Mouse (Mus musculus): ENCODE results near the gene Sstr4. TPM values are rescaled to one million over a fixed set of nuclear protein-coding genes. Genes with fewer than 3 reads are reported as not detected.

Sstr4 gene
- polyA plus RNA-seq, 1 experiment, result not detected

DNA sequence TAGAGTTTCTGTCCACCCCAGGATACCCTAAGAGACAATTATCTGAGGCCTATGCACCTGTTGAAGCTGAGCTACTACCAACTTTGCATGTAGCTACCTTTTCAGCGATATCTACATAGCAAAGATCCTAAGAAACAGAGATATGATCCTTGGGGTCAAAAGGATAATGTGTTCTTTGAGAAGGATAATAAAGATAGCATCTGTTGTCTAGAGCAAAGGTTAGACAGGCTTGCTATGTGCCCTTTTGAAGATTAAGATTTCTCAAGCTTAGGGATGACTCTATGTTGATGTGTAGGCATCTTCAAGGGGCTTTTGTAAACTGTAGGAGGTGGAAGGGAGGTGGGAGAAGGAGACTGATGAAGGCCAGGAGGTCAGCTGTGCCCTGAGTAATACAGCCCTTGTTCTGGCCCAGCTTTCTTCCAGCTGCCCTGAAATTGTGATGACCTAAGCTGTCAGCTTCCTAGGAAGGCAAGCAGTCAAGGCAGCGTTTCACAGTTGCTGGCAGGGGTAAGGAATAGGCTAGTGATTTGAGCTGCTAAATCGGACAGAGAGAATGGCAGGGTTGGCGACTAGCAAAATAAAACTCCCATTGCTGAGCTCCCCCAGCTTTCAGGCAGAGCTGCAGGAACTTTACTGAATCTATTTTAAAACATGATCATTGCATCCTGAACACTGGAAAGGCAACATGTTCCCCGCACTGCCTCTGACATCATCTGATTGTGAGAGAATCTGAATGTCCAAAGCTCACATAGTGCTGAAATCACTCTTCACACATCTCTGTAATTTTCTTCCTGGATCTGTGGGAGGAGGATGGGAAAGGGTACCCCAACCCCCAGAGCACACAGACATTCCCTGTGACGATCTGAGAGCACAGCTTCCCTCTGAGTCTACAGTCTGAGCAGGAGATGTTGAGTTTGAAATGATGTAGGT lies 7.2 kb upstream of the Sstr4 start:
- Histone ChIP-seq H3ac (ENCODE audit: control insufficient read depth, insufficient read length, low read depth) (no peak overlapping the region), H3K79me3 (ENCODE audit: low read depth) (no peaks in the 10 kb centered on the region), H3K27me3 (ENCODE audit: control insufficient read depth, insufficient read depth, insufficient read length) (no peaks in the 10 kb centered on the region), H3K36me3 (ENCODE audit: control insufficient read depth, insufficient read depth) (no peaks in the 10 kb centered on the region), H3K79me2 (ENCODE audit: control insufficient read depth, insufficient read depth) (no peaks in the 10 kb centered on the region), H3K4me3 (ENCODE audit: insufficient read depth, poor library complexity, severe bottlenecking) (no peak overlapping the region)
- TF ChIP-seq MAX (IDR thresholded peaks at IDR 0.05) (no peak), CTCF (IDR thresholded peaks at IDR 0.05; ENCODE audit: control insufficient read depth, insufficient read depth, insufficient read length) (no peak), MYOG (IDR thresholded peaks at IDR 0.05; ENCODE audit: control insufficient read depth, extremely low read depth, insufficient read length) (no peak), MYOD1 (IDR thresholded peaks at IDR 0.05; ENCODE audit: control insufficient read depth, insufficient read length, low read depth) (no peak)

DNA sequence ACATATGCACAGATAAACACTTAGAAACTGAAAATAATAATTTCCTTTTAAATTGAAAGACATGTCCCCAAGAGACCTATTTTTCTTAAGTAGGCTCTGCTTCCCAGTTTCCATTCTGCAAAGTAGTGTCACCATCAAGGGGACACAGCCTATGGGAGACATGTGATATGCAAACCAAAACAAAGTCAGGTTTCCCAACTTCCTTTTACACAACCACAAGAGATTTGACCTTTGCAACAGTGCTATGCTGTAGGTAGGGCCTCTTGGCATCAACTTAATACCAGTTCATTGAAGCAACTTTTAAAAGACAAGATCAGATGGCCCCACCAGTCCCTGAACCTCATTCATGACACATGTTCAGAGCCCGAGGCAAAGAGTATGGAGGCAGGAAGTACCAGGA lies 2.0 kb upstream of the Sstr4 start:
- no peaks in the 10 kb centered on the region for H3K79me3 ChIP-seq (ENCODE audit: low read depth)
- H3K79me2 ChIP-seq (ENCODE audit: control insufficient read depth, insufficient read depth), result no peaks in the 10 kb centered on the region
- H3K27me3 ChIP-seq (ENCODE audit: control insufficient read depth, insufficient read depth, insufficient read length), result no peaks in the 10 kb centered on the region
- no peak overlapping the region for H3ac ChIP-seq (ENCODE audit: control insufficient read depth, insufficient read length, low read depth)
- H3K36me3 ChIP-seq (ENCODE audit: control insufficient read depth, insufficient read depth), result no peaks in the 10 kb centered on the region
- no peak for TF ChIP-seq MYOD1 (IDR thresholded peaks at IDR 0.05; ENCODE audit: control insufficient read depth, insufficient read length, low read depth)
- no peak for TF ChIP-seq MAX (IDR thresholded peaks at IDR 0.05)
- no peak for TF ChIP-seq CTCF (IDR thresholded peaks at IDR 0.05; ENCODE audit: control insufficient read depth, insufficient read depth, insufficient read length)
- no peak for TF ChIP-seq MYOG (IDR thresholded peaks at IDR 0.05; ENCODE audit: control insufficient read depth, extremely low read depth, insufficient read length)
- TF ChIP-seq FOSL1 (IDR thresholded peaks at IDR 0.05; ENCODE audit: insufficient read depth, low read length, poor library complexity, severe bottlenecking), result no peak
- no peak for TF ChIP-seq CEBPB (IDR thresholded peaks at IDR 0.05; ENCODE audit: low read depth)
- no peak for TF ChIP-seq USF1 (IDR thresholded peaks at IDR 0.05; ENCODE audit: low read depth)
- H3K4me3 ChIP-seq (ENCODE audit: insufficient read depth, poor library complexity, severe bottlenecking), result no peak overlapping the region

- Histone ChIP-seq H3K36me3 (ENCODE audit: control insufficient read depth, insufficient read depth) (no peaks in the 10 kb centered on the region), H3K79me3 (ENCODE audit: low read depth) (no peaks in the 10 kb centered on the region), H3K27me3 (ENCODE audit: control insufficient read depth, insufficient read depth, insufficient read length) (no peaks in the 10 kb centered on the region), H3K79me2 (ENCODE audit: control insufficient read depth, insufficient read depth) (no peaks in the 10 kb centered on the region), H3K4me3 (ENCODE audit: insufficient read depth, poor library complexity, severe bottlenecking) (no peak overlapping the region), H3ac (ENCODE audit: control insufficient read depth, insufficient read length, low read depth) (no peak overlapping the region)
- TF ChIP-seq CEBPB (IDR thresholded peaks at IDR 0.05; ENCODE audit: low read depth), result no peak
- no peak for TF ChIP-seq MYOG (IDR thresholded peaks at IDR 0.05; ENCODE audit: control insufficient read depth, extremely low read depth, insufficient read length)
- no peak for TF ChIP-seq MYOD1 (IDR thresholded peaks at IDR 0.05; ENCODE audit: control insufficient read depth, insufficient read length, low read depth)
- no peak for TF ChIP-seq USF1 (IDR thresholded peaks at IDR 0.05; ENCODE audit: low read depth)
- TF ChIP-seq CTCF (IDR thresholded peaks at IDR 0.05; ENCODE audit: control insufficient read depth, insufficient read depth, insufficient read length), result no peak
- no peak for TF ChIP-seq FOSL1 (IDR thresholded peaks at IDR 0.05; ENCODE audit: insufficient read depth, low read length, poor library complexity, severe bottlenecking)
- no peak for TF ChIP-seq MAX (IDR thresholded peaks at IDR 0.05)
These were observed 1.3 kb upstream of the Sstr4 start for GRCm38 (mm10) chr2:148393846-148394245.

GRCm38 (mm10) chr2:148396209-148396608 lies 1.1 kb downstream of the Sstr4 start:
- no peak overlapping the region for H3K4me3 ChIP-seq (ENCODE audit: insufficient read depth, poor library complexity, severe bottlenecking)
- H3K79me2 ChIP-seq (ENCODE audit: control insufficient read depth, insufficient read depth), result no peaks in the 10 kb centered on the region
- no peaks in the 10 kb centered on the region for H3K27me3 ChIP-seq (ENCODE audit: control insufficient read depth, insufficient read depth, insufficient read length)
- no peaks in the 10 kb centered on the region for H3K79me3 ChIP-seq (ENCODE audit: low read depth)
- no peaks in the 10 kb centered on the region for H3K36me3 ChIP-seq (ENCODE audit: control insufficient read depth, insufficient read depth)
- TF ChIP-seq FOSL1 (IDR thresholded peaks at IDR 0.05; ENCODE audit: insufficient read depth, low read length, poor library complexity, severe bottlenecking), result no peak
- no peak for TF ChIP-seq MYOG (IDR thresholded peaks at IDR 0.05; ENCODE audit: control insufficient read depth, extremely low read depth, insufficient read length)
- no peak for TF ChIP-seq MYOD1 (IDR thresholded peaks at IDR 0.05; ENCODE audit: control insufficient read depth, insufficient read length, low read depth)
- no peak for TF ChIP-seq MAX (IDR thresholded peaks at IDR 0.05)
- no peak for TF ChIP-seq CTCF (IDR thresholded peaks at IDR 0.05; ENCODE audit: control insufficient read depth, insufficient read depth, insufficient read length)
- no peak for TF ChIP-seq USF1 (IDR thresholded peaks at IDR 0.05; ENCODE audit: low read depth)
- TF ChIP-seq CEBPB (IDR thresholded peaks at IDR 0.05; ENCODE audit: low read depth), result no peak
- H3ac ChIP-seq (ENCODE audit: control insufficient read depth, insufficient read length, low read depth), result no peak overlapping the region

DNA sequence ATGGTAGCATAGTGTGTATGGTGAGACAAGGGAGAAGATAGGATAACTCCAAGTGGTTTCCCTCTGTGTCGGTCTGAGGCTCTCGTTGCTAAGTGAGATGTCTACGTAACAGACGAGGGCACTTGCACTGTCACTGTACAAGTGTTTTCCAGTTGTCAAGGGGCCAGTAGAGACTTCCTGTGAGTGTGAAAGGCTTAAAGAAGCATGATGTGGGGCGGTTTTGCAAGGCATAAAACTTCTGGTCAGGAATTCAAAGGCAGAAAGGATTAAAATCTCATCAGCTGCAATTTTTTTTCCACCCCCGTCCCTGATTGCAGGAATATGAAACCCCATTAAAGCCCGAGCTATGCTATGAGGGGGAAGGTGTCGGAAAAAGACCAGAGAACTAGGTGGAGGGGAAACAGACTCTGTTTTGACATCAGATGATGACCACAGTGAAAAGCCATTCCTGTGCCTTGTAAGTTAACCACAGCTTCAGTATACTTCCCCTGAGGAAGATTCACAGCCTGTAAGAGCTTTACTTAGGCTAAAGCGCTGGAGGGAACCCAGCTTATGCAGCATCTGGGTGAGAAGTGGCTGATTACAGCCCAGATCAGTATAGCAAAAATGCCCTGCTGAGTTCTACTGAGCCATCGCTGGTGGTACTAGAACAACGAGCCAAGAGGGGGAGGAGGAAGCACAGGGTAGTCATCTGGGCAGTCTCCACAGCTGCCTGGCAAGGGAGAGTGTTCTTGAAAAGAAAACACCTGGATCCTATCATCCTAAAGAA lies 2.1 kb downstream of the Sstr4 start:
- Histone ChIP-seq H3K4me3 (ENCODE audit: insufficient read depth, poor library complexity, severe bottlenecking) (no peak overlapping the region), H3ac (ENCODE audit: control insufficient read depth, insufficient read length, low read depth) (peak overlapping the region; percentile 25), H3K79me3 (ENCODE audit: low read depth) (no peaks in the 10 kb centered on the region), H3K79me2 (ENCODE audit: control insufficient read depth, insufficient read depth) (no peaks in the 10 kb centered on the region), H3K36me3 (ENCODE audit: control insufficient read depth, insufficient read depth) (no peaks in the 10 kb centered on the region), H3K27me3 (ENCODE audit: control insufficient read depth, insufficient read depth, insufficient read length) (no peaks in the 10 kb centered on the region)
- TF ChIP-seq CEBPB (IDR thresholded peaks at IDR 0.05; ENCODE audit: low read depth) (no peak), MYOD1 (IDR thresholded peaks at IDR 0.05; ENCODE audit: control insufficient read depth, insufficient read length, low read depth) (no peak), USF1 (IDR thresholded peaks at IDR 0.05; ENCODE audit: low read depth) (no peak), FOSL1 (IDR thresholded peaks at IDR 0.05; ENCODE audit: insufficient read depth, low read length, poor library complexity, severe bottlenecking) (no peak), MYOG (IDR thresholded peaks at IDR 0.05; ENCODE audit: control insufficient read depth, extremely low read depth, insufficient read length) (no peak), CTCF (IDR thresholded peaks at IDR 0.05; ENCODE audit: control insufficient read depth, insufficient read depth, insufficient read length) (no peak), MAX (IDR thresholded peaks at IDR 0.05) (no peak)

Data from C2C12 (cell line).